Mouse (Mus musculus) CH12.LX (cell line): ENCODE results near the gene Xylt1. TPM values are rescaled to one million over a fixed set of nuclear protein-coding genes. Genes with fewer than 3 reads are reported as not detected.

Experiments
- DNase-seq: peaks from one replicate; pipeline ENCODE4 v3.0.0-alpha.2; 2013; ENCODE audit errors: extremely low read depth
- H3K27ac ChIP-seq: 2 replicates; pipeline ENCODE4 v1.5.1; 2012; ENCODE audit warnings: low read depth, mild to moderate bottlenecking, control low read depth, moderate library complexity; ENCODE audit not compliant: insufficient read depth
- H3K27me3 ChIP-seq: replicated peaks from 2 replicates; pipeline ENCODE3; 2012; ENCODE audit warnings: inconsistent platforms
- H3K36me3 ChIP-seq, 2 experiments: replicated peaks in 1 of 2; 2 replicates each; pipeline versions ENCODE3 to v1.6.1; 2012; ENCODE audit warnings: inconsistent platforms in 1 of 2, low read length in 1 of 2, mild to moderate bottlenecking in 1 of 2, mixed read lengths in 1 of 2, moderate library complexity in 1 of 2; ENCODE audit not compliant: control insufficient read depth in 1 of 2, insufficient read depth in 1 of 2
- H3K4me1 ChIP-seq, 2 experiments: 2 replicates each; pipeline ENCODE4 v1.6.1; 2012; ENCODE audit warnings: inconsistent platforms in 1 of 2, moderate library complexity in 1 of 2; ENCODE audit not compliant: insufficient read depth in 2 of 2, control insufficient read depth in 1 of 2
- H3K4me2 ChIP-seq: 2 replicates; pipeline ENCODE4 v1.6.1; 2012; ENCODE audit warnings: low read depth, mild to moderate bottlenecking, control low read depth; ENCODE audit not compliant: poor library complexity, insufficient read depth, severe bottlenecking
- H3K4me3 ChIP-seq, 3 experiments: fragments of 150-350 bp in 1 of 3; sonication (generic) in 1 of 3; replicated peaks in 1 of 3; 2 replicates each; pipeline versions ENCODE3 to v1.5.1; 2011 to 2012; ENCODE audit warnings: low read depth in 2 of 3, low read length in 2 of 3, mild to moderate bottlenecking in 2 of 3, moderate library complexity in 2 of 3, control low read depth in 1 of 3, improper control_type of control experiment in 1 of 3, inconsistent platforms in 1 of 3, mixed read lengths in 1 of 3; ENCODE audit not compliant: poor library complexity in 1 of 3
- H3K79me2 ChIP-seq: replicated peaks from 2 replicates; pipeline ENCODE4 v1.6.1; 2012; ENCODE audit warnings: mild to moderate bottlenecking, moderate library complexity; ENCODE audit not compliant: control insufficient read depth, poor library complexity, insufficient read depth, severe bottlenecking; ENCODE audit errors: extremely low read depth
- H3K9ac ChIP-seq: 2 replicates; pipeline ENCODE4 v1.6.1; 2012; ENCODE audit warnings: low read depth, mild to moderate bottlenecking, control low read depth, moderate library complexity; ENCODE audit not compliant: insufficient read depth
- H3K9me3 ChIP-seq: replicated peaks from 2 replicates; pipeline ENCODE3; 2012; ENCODE audit warnings: low read length, inconsistent platforms, mixed read lengths
- BHLHE40 ChIP-seq: IDR thresholded peaks from 2 replicates; pipeline ENCODE4 v1.6.1; 2011; ENCODE audit warnings: mild to moderate bottlenecking, low read depth, low read length, improper control_type of control experiment
- CHD2 ChIP-seq: IDR thresholded peaks from 2 replicates; pipeline ENCODE4 v1.6.1; 2011; ENCODE audit warnings: low read length, improper control_type of control experiment
- CTCF ChIP-seq, 2 experiments: IDR thresholded peaks in 1 of 2; conservative IDR thresholded peaks in 1 of 2; 2 replicates each; pipeline ENCODE4 v1.5.1; 2011 to 2012; ENCODE audit warnings: low read depth in 2 of 2, low read length in 2 of 2, improper control_type of control experiment in 1 of 2, inconsistent platforms in 1 of 2, mild to moderate bottlenecking in 1 of 2, moderate library complexity in 1 of 2
- ETS1 ChIP-seq: conservative IDR thresholded peaks from 2 replicates; pipeline ENCODE4 v1.6.1; 2012; ENCODE audit warnings: low read depth, mild to moderate bottlenecking, inconsistent platforms, low read length, improper control_type of control experiment, moderate library complexity
- HCFC1 ChIP-seq: IDR thresholded peaks from 2 replicates; pipeline ENCODE4 v1.6.1; 2012; ENCODE audit warnings: low read depth, mild to moderate bottlenecking, inconsistent platforms, low read length, improper control_type of control experiment
- MAZ ChIP-seq: IDR thresholded peaks from 2 replicates; pipeline ENCODE4 v1.6.1; 2012; ENCODE audit warnings: low read depth, mild to moderate bottlenecking, inconsistent platforms, low read length, improper control_type of control experiment, moderate library complexity
- MEF2A ChIP-seq: IDR thresholded peaks from 2 replicates; pipeline ENCODE4 v1.6.1; 2014; ENCODE audit warnings: low read depth, mild to moderate bottlenecking, inconsistent platforms, low read length, improper control_type of control experiment, borderline replicate concordance
- MXI1 ChIP-seq: IDR thresholded peaks from 2 replicates; pipeline ENCODE4 v1.6.1; 2011; ENCODE audit warnings: mild to moderate bottlenecking, low read depth, low read length, improper control_type of control experiment
- MYC ChIP-seq: IDR thresholded peaks from 2 replicates; pipeline ENCODE4 v1.6.1; 2011; ENCODE audit warnings: low read depth, mild to moderate bottlenecking, improper control_type of control experiment, low read length
- NELFE ChIP-seq: IDR thresholded peaks from 2 replicates; pipeline ENCODE4 v1.6.1; 2011; ENCODE audit warnings: low read depth, low read length, improper control_type of control experiment
- NRF1 ChIP-seq: IDR thresholded peaks from 2 replicates; pipeline ENCODE4 v1.6.1; 2014; ENCODE audit warnings: low read depth, mild to moderate bottlenecking, inconsistent platforms, low read length, improper control_type of control experiment, moderate library complexity
- POLR2A ChIP-seq: IDR thresholded peaks from 2 replicates; pipeline ENCODE4 v1.6.1; 2011; ENCODE audit warnings: low read depth, mild to moderate bottlenecking, improper control_type of control experiment, low read length
- SIN3A ChIP-seq: IDR thresholded peaks from 2 replicates; pipeline ENCODE4 v1.6.1; 2012; ENCODE audit warnings: low read length, improper control_type of control experiment, inconsistent platforms
- SMC3 ChIP-seq: IDR thresholded peaks from 2 replicates; pipeline ENCODE4 v1.6.1; 2011; ENCODE audit warnings: low read depth, low read length, improper control_type of control experiment
- TCF12 ChIP-seq: IDR thresholded peaks from 2 replicates; pipeline ENCODE4 v1.6.1; 2014; ENCODE audit warnings: low read depth, mild to moderate bottlenecking, inconsistent platforms, low read length, improper control_type of control experiment
- USF1 ChIP-seq: IDR thresholded peaks from 2 replicates; pipeline ENCODE4 v1.6.1; 2014; ENCODE audit warnings: low read depth, mild to moderate bottlenecking, inconsistent platforms, low read length, improper control_type of control experiment
- USF2 ChIP-seq: conservative IDR thresholded peaks from 2 replicates; pipeline ENCODE4 v1.6.1; 2011; ENCODE audit warnings: low read depth, low read length, improper control_type of control experiment
- ZC3H11A ChIP-seq: IDR thresholded peaks from 2 replicates; pipeline ENCODE4 v1.6.1; 2012; ENCODE audit warnings: low read depth, mild to moderate bottlenecking, inconsistent platforms, low read length, improper control_type of control experiment
- ZMIZ1 ChIP-seq: IDR thresholded peaks from 2 replicates; pipeline ENCODE4 v1.6.1; 2012; ENCODE audit warnings: low read depth, mild to moderate bottlenecking, inconsistent platforms, low read length, improper control_type of control experiment
- ZNF384 ChIP-seq: IDR thresholded peaks from 2 replicates; pipeline ENCODE4 v1.6.1; 2012; ENCODE audit warnings: low read depth, low read length, improper control_type of control experiment, inconsistent platforms
- dilution Hi-C: fragments of 300-500 bp; cut with MboI; formaldehyde crosslinking; loops from 2 replicates; pipeline ENCODE4 v1.14.3; 2020; ENCODE audit warnings: low sequenced_read_pairs; ENCODE audit not compliant: extremely low pct_unique_long_range_greater_than_20kb, extremely low pct_ligation_motif_present
- in situ Hi-C: fragments of 300-500 bp; cut with MboI; formaldehyde crosslinking; loops from 3 replicates; pipeline ENCODE4 v1.14.3; 2019; ENCODE audit warnings: low sequenced_read_pairs, low pct_ligation_motif_present, low pct_unique_long_range_greater_than_20kb, mixed read lengths
- polyA plus RNA-seq: library from polyadenylated mRNA; unstranded; fragments of >175 nt; gene quantifications from 2 replicates; pipeline ENCODE4 v1.2.1, GENCODE M21; 2012; ENCODE audit warnings: low read depth; ENCODE audit not compliant: insufficient read length
- total RNA-seq, 2 experiments: library from RNA; depleted of rRNA; stranded (reverse); fragments of 300-350 nt in 1 of 2; fragments of >200 nt in 1 of 2; gene quantifications; 2 replicates each; pipeline ENCODE4 v1.2.3; 2012 to 2014

Xylt1 gene
- total and polyA plus RNA-seq, 3 experiments, result 0.38 to 0.84 (median 0.38) TPM

DNA sequence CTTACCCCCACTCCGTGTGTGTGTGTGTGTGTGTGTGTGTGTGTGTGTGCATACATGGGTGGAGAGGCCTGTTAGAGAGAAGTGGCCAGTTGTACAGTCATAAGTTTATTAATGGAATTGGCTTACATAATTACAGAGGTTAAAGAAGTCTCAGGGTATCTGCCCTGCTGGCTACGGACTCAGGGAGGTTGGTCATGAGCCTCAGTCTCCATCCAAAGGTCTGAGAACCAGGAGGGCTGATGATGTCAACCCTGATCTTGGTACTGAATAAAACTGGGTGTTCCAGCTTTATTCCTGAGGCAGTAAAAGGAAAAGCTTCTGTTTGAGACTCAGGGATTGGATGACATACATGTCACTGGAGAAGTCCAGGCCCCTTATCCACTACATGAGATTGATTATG is 39.1 kb downstream of the Xylt1 start:
- in situ Hi-C loops, result loop anchor here (25.0 kb wide), 1 partner anchor 692 kb away; the partner anchor contains the start of gene Rps15a
- Histone ChIP-seq H3K9me3 (no peaks in the 10 kb centered on the region), H3K4me3 (no peak overlapping the region), H3K27me3 (no peaks in the 10 kb centered on the region), H3K4me1 (peaks cover 8 to 11% of the 10 kb centered on the region in 2 experiments), H3K9ac (no peak overlapping the region), H3K79me2 (no peaks in the 10 kb centered on the region), H3K4me2 (no peak overlapping the region), H3K27ac (no peak overlapping the region), H3K36me3 (no peaks in the 10 kb centered on the region)
- DNase-seq, result no peak
- dilution Hi-C loops, result no loop called here
- TF ChIP-seq ZC3H11A, result no peak
- no peak for TF ChIP-seq MAZ
- no peak for TF ChIP-seq HCFC1
- TF ChIP-seq POLR2A, result no peak
- TF ChIP-seq USF2, result no peak
- no peak for TF ChIP-seq ZNF384
- TF ChIP-seq TCF12, result no peak

GRCm38 (mm10) chr7:117420301-117420700 is 39.5 kb downstream of the Xylt1 start:
- H3K4me1 ChIP-seq, result peaks cover 4 to 7% of the 10 kb centered on the region in 2 experiments
- in situ Hi-C loops (loop anchor here (25.0 kb wide), 1 partner anchor 692 kb away; the partner anchor contains the start of gene Rps15a), dilution Hi-C loops (no loop called here)
- H3K79me2 ChIP-seq, result no peaks in the 10 kb centered on the region
- H3K36me3 ChIP-seq, result no peaks in the 10 kb centered on the region
- TF ChIP-seq CHD2, result no peak
- TF ChIP-seq SMC3, result no peak
- no peak for TF ChIP-seq CTCF (conservative IDR thresholded peaks at IDR 0.05 in 1 of 2, IDR thresholded peaks at IDR 0.05 in 1 of 2; ENCODE audit: low read depth in 2 of 2, low read length in 2 of 2)
- TF ChIP-seq MAZ, result no peak
- no peak for TF ChIP-seq ETS1
- TF ChIP-seq BHLHE40, result no peak
- no peak for TF ChIP-seq USF1
- TF ChIP-seq MEF2A, result no peak
- TF ChIP-seq NRF1, result no peak
- TF ChIP-seq SIN3A, result no peak
- no peak for TF ChIP-seq NELFE
- no peak for TF ChIP-seq ZMIZ1
- TF ChIP-seq MYC, result no peak
- TF ChIP-seq USF2, result no peak
- TF ChIP-seq MXI1, result no peak
- H3K9ac ChIP-seq, result no peak overlapping the region
- no peak overlapping the region for H3K27ac ChIP-seq
- DNase-seq, result no peak
- no peaks in the 10 kb centered on the region for H3K27me3 ChIP-seq
- no peak overlapping the region for H3K4me2 ChIP-seq
- no peak overlapping the region for H3K4me3 ChIP-seq
- H3K9me3 ChIP-seq, result no peaks in the 10 kb centered on the region
